Mouse (Mus musculus) G1E (cell line): ENCODE results near the gene Cep170b. TPM values are rescaled to one million over a fixed set of nuclear protein-coding genes. Genes with fewer than 3 reads are reported as not detected.

Experiments
- ATAC-seq: 2 replicates; pipeline ENCODE4 v1.8.0; 2016; ENCODE audit warnings: mild to moderate bottlenecking; ENCODE audit not compliant: insufficient number of reproducible peaks, poor library complexity, low FRiP score, severe bottlenecking; ENCODE audit errors: extremely low read depth
- DNase-seq: peaks from one replicate; pipeline ENCODE4 v3.0.0; 2012; ENCODE audit warnings: low spot score
- H3K27me3 ChIP-seq: 2 replicates; pipeline ENCODE4 v1.6.1; 2012; ENCODE audit warnings: mild to moderate bottlenecking, low read length, inconsistent platforms; ENCODE audit not compliant: insufficient read depth
- H3K36me3 ChIP-seq: replicated peaks from 2 replicates; pipeline ENCODE3; 2012; ENCODE audit warnings: mild to moderate bottlenecking, inconsistent platforms
- H3K4me1 ChIP-seq: 2 replicates; pipeline ENCODE4 v1.6.1; 2012; ENCODE audit warnings: low read depth, low read length, inconsistent platforms, mixed read lengths; ENCODE audit not compliant: insufficient read depth
- H3K4me3 ChIP-seq: 2 replicates; pipeline ENCODE4 v1.5.1; 2012; ENCODE audit warnings: low read depth, mild to moderate bottlenecking, inconsistent platforms, low read length, moderate library complexity, mixed read lengths
- H3K9me3 ChIP-seq: replicated peaks from 2 replicates; pipeline ENCODE4 v1.6.1; 2012; ENCODE audit warnings: inconsistent platforms
- CTCF ChIP-seq: IDR thresholded peaks from 2 replicates; pipeline ENCODE4 v1.5.1; 2012; ENCODE audit warnings: low read depth, low read length, inconsistent platforms, mixed read lengths
- GATA1 ChIP-seq: IDR thresholded peaks from 2 replicates; pipeline ENCODE4 v1.6.1; 2012; ENCODE audit warnings: borderline replicate concordance, low read length, inconsistent platforms, mixed read lengths
- GATA2 ChIP-seq: IDR thresholded peaks from 2 replicates; pipeline ENCODE4 v1.6.1; 2012; ENCODE audit warnings: low read depth, low read length, inconsistent platforms, borderline replicate concordance
- POLR2AphosphoS5 ChIP-seq: IDR thresholded peaks from 2 replicates; pipeline ENCODE4 v1.6.1; 2012; ENCODE audit warnings: low read depth, low read length, inconsistent platforms; ENCODE audit not compliant: insufficient replicate concordance
- TAL1 ChIP-seq: conservative IDR thresholded peaks from 2 replicates; pipeline ENCODE4 v1.6.1; 2012; ENCODE audit warnings: low read depth, low read length, inconsistent platforms, mixed read lengths
- polyA plus RNA-seq: library from polyadenylated mRNA; stranded (reverse); fragments of >175 nt; gene quantifications from 2 replicates; pipeline ENCODE4 v1.2.3, GENCODE M21; 2012
- total RNA-seq, 2 experiments: library from RNA; stranded (forward) in 1 of 2; stranded (reverse) in 1 of 2; fragments of 200-1000 nt in 1 of 2; fragments of >200 nt in 1 of 2; fragmentation: Nextera tagmentation in 1 of 2; gene quantifications; 2 replicates each; pipeline ENCODE4 v1.2.3; 2014 to 2017

Gene Cep170b
- not detected in 2 replicates for total RNA-seq (2014; fragmentation: Nextera tagmentation)
- 0.29 and 0.87 TPM in 2 replicates for total RNA-seq (2017)
- not detected in 2 replicates for polyA plus RNA-seq

DNA sequence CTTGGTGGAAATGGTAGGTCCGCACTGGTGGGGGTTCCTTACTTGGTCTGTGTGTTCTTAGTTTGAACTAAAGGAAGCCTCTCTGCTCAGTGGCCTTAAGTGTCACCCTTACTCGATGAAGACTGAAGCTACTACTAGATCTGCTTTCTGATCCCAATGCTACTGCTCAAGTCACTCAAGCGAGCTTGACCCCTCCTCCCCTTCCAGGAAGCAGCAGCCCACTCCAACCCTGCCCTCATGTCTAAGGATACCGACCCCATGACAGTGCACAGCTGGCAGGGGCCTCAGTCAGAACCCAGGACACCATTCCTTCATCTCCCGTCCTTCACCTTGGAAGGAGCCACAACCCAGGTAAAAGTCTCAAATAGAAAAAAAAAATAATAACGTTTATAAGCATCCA, at the start of gene Cep170b:
Cep170b (plus strand) TSS at position 240 of the 400 bp plus-strand sequence.
- ATAC-seq (no peak), DNase-seq (no peak)
- Histone ChIP-seq H3K27me3 (peaks cover 7% of the 10 kb centered on the region; the same call in 1 of the 2 replicates), H3K4me1 (no peaks in the 10 kb centered on the region), H3K4me3 (no peak within 1 kb of the TSS), H3K9me3 (peaks cover 13% of the 10 kb centered on the region), H3K36me3 (no peaks in the 10 kb centered on the region)
- TF ChIP-seq CTCF (no peak), GATA2 (no peak), GATA1 (no peak), POLR2AphosphoS5 (no peak), TAL1 (no peak)

DNA sequence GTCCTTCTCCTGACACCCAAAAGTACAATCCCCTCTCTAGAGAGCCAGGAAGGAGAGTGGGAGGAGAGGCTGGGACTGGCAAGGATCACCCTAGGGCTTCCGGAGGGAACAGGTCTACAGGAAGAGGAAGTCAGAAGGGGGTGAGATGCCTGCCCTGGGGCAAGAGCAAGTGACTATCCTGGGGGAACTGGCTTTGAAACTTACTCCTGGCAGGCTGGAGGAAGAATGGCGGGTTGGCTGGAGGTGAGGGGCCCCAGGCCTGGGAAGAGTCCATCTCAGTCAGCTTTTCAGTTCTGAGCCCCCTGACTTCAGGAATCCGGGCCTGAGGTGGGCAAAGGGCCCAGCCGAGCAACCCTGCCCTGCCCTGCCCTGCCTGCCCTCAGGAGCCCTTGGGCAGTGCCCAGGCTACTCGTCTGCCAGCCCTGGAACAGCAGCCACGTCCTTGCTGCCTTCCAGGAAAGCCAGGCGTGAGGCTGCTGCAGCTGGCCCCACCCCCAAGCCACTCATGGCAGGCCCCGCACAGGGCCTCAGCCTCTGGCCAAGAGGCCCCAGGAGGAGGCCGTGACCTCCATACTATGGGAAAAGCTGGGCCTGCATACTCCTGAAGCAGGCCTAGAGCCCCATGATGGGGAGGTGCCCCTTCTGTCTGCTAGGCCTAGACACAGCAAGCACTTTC, 49.4 kb upstream of the Cep170b start:
- DNase-seq (peak; percentile 58), ATAC-seq (no peak)
- peaks cover 84% of the 10 kb centered on the region for H3K4me1 ChIP-seq
- no peak for TF ChIP-seq GATA1
- no peak for TF ChIP-seq GATA2
- TF ChIP-seq CTCF = no peak
- TF ChIP-seq TAL1 = no peak
- TF ChIP-seq POLR2AphosphoS5 = no peak
- peak overlapping the region; percentile 80; the same call in 1 of the 2 replicates for H3K4me3 ChIP-seq
- peaks cover 69% of the 10 kb centered on the region for H3K36me3 ChIP-seq
- H3K9me3 ChIP-seq = no peaks in the 10 kb centered on the region
- no peaks in the 10 kb centered on the region for H3K27me3 ChIP-seq

DNA sequence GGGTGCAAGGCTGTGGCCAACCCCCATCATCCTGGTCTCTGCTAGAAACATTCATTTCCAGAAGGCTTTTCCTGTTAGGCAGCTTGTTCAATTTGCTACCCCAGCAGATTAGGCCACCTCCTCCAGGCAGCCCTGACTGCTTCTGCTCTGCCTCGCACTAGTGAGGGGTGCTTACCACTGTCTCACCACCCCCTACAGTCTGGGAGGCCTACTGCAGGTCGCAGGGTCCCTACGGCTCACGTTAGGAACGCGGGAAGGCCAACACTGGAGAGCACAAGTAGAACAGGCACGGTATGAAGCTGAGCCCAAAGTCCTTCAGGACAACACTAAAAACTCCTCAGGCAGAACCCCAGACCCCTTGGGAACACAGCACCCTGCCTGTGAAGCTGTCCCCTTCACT, 48.4 kb upstream of the Cep170b start:
- peak overlapping the region; percentile 80; the same call in 1 of the 2 replicates for H3K4me3 ChIP-seq
- H3K9me3 ChIP-seq = no peaks in the 10 kb centered on the region
- TF ChIP-seq CTCF (no peak), GATA2 (no peak), POLR2AphosphoS5 (no peak), TAL1 (no peak), GATA1 (no peak)
- ATAC-seq = no peak
- H3K36me3 ChIP-seq = peaks cover 58% of the 10 kb centered on the region
- DNase-seq = no peak
- H3K4me1 ChIP-seq = peaks cover 82% of the 10 kb centered on the region
- peaks cover 3% of the 10 kb centered on the region; the same call in 1 of the 2 replicates for H3K27me3 ChIP-seq

DNA sequence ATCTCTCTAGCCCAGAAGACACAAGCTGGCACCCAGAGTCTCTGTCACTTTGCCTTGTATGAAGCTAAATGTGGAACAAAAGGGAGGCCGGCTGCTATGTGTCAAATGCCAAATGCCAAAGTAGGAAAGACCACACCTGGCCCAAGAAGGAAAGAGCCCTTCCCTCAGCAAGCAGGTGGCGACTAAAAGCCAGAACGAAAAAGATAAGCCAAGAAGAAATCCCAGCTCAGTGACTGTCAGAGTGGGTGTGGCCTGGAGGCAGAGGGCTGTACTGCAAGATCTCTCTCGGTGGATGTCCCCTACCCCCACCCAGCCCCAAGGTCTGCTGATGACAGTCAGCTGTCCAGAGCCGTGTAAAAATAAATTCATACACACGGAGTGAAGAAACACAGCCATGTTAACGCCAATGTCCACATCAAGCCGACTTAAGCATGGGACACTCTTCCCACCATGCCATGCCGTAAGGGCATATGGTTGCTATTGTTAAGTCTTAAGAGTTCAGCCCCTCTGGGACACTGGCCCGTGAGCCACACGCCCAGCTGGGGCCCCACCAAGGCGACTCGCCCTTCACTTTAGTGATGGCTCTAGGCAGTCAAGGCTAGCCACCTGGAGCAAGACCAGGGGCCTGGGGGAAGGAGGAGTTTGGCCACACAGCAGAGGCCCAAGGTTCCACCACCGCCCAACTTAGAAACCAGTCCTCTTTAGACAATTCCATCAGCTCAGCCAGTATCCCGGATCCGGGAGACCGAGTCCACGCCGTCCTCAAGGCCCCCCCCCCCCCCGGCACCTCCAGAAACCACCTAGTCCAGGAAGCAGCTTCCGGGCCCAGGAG, 47.3 kb upstream of the Cep170b start:
- H3K4me3 ChIP-seq = peak overlapping the region; percentile 80
- ATAC-seq = peak; percentile 47
- H3K9me3 ChIP-seq = no peaks in the 10 kb centered on the region
- H3K36me3 ChIP-seq = peaks cover 48% of the 10 kb centered on the region
- TF ChIP-seq POLR2AphosphoS5 = no peak
- TF ChIP-seq CTCF = no peak
- TF ChIP-seq GATA2 = no peak
- no peak for TF ChIP-seq GATA1
- peak; percentile 88 for DNase-seq
- peaks cover 14% of the 10 kb centered on the region for H3K27me3 ChIP-seq
- peaks cover 80% of the 10 kb centered on the region for H3K4me1 ChIP-seq

DNA sequence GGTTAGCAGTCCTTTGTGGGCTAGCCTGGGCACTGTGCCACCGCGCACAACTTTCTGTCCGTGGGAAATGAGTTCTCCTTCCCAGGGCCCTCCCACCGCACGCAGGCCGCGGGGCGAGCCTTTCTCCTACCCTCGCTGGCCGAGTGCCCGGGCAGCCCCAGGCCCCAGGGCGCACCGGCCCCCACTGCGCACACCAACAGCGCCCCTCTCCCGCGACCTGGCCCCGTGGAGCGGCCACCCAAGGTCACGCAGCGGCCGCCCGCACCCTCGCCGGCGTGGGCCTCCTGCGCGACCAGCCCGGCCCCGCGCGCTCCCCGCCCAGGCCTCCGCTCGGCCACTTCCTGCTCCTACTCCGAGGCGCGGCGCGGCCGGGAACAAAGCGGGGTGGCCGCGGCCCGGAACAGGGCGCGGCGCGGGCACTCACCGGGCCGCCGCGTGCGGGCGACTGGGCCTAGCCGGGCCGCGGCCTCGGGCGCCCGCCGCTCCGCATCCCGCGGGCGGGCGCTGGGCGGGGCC, 46.6 kb upstream of the Cep170b start:
- ATAC-seq = no peak
- DNase-seq = peak; percentile 72
- peaks cover 21% of the 10 kb centered on the region for H3K27me3 ChIP-seq
- peak overlapping the region; percentile 80 for H3K4me3 ChIP-seq
- TF ChIP-seq CTCF (no peak), GATA1 (no peak)
- peaks cover 80% of the 10 kb centered on the region for H3K4me1 ChIP-seq
- H3K9me3 ChIP-seq = no peaks in the 10 kb centered on the region
- H3K36me3 ChIP-seq = peaks cover 41% of the 10 kb centered on the region

DNA sequence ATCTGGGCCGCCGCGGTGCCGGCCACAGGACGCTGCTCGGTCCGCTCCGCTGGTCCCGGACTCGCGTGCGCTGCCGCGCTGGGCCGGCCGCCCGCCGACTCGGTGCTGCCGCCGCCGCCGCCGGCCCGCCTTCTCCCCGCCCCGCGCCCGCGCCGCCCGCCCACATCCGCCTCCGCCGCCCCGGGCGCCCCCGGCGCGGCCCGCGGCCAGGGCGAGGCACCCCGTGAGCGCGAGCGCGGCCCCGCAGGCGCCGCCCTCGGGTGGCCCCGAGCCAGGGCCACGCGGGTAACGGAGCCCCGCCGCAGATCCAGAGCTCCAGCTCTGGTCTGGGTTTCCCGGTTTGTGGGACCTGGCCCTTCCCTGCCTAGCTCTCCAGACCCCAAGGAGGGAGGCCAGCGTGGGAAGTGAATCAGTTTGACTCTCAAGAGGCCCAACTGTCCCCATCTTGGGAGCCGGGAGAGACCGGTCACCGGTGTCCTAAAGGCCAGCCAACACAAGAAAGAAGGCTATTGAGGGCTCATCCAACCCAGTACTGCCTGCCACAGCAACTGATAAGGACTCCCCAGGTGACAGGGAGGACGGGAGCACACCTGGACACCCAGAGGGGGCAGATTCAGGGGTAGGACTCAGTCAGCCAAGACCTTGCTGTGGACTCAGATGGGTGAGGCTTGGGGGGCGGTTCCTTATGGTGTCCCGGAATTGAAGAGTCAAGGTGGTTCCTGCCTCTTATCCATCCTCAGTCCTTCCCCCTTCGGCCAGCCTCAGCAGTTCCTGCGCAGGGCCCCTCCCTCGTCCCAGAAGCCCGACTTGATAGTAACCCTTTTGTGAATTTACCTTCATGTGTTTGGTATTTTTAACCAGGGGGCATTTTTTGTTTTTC, 45.9 kb upstream of the Cep170b start, which contains the start of gene Akt1:
Akt1 (minus strand) TSS at position 753 of the 880 bp plus-strand sequence.
- Histone ChIP-seq H3K4me3 (peak within 1 kb of the TSS; percentile 80), H3K9me3 (peaks cover 3% of the 10 kb centered on the region), H3K36me3 (peaks cover 33% of the 10 kb centered on the region), H3K27me3 (peaks cover 28% of the 10 kb centered on the region), H3K4me1 (peaks cover 78% of the 10 kb centered on the region)
- peak; percentile 95 for DNase-seq
- peak; percentile 68 for ATAC-seq
- TF ChIP-seq CTCF = no peak
- TF ChIP-seq GATA1 = no peak
- no peak for TF ChIP-seq POLR2AphosphoS5
- TF ChIP-seq GATA2 = no peak
- no peak for TF ChIP-seq TAL1
